Mouse (Mus musculus) left cerebral cortex, postnatal 36 days (tissue): Measurements from ENCODE around the gene Dtx3l. TPM values are rescaled to one million over a fixed set of nuclear protein-coding genes. Genes with fewer than 3 reads are reported as not detected.
"Not testable (repeated sequence)": the region's sequence is repeated elsewhere in the genome, so short reads cannot be mapped to it uniquely, and the experiment has no call there.

Experiments
- DNase-seq, 2 experiments: peaks; one replicate each; pipeline ENCODE4 v3.0.0; 2021 to 2022; ENCODE audit warnings: low spot score in 2 of 2, mixed read lengths in 1 of 2
- intact Hi-C: fragments of 180-260 bp; cut with DNase I; formaldehyde crosslinking; loops from one replicate; pipeline ENCODE4 v1.15.1; 2025
- total RNA-seq, 2 experiments: library from RNA; stranded (reverse); gene quantifications; 2 replicates each; pipeline ENCODE4 v1.2.3; 2021

The Dtx3l gene
- total RNA-seq, 2 experiments from 2014 or later, result 3.9 to 4.2 TPM

DNA sequence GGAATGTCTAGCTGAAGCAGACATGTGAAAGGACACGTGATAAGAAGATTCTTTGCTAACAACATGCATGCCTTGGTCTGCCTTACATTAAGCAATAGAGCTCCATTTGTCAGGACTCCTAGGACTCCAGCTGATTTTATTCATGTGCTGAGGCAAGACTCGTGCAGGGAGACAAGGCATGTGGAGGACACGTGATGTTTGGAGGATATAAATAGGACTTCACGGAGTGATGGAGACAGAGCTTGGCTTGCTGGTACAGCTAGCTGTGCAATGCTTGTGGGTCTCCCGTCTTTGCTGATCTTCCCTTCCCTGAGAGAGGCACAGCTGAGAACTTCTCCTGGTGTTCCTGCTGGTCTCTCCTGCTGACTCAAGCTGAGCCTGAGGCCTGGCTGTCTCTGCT is 47.3 kb downstream of the Dtx3l start:
- intact Hi-C loops, DNase-seq: not testable (repeated sequence)

DNA sequence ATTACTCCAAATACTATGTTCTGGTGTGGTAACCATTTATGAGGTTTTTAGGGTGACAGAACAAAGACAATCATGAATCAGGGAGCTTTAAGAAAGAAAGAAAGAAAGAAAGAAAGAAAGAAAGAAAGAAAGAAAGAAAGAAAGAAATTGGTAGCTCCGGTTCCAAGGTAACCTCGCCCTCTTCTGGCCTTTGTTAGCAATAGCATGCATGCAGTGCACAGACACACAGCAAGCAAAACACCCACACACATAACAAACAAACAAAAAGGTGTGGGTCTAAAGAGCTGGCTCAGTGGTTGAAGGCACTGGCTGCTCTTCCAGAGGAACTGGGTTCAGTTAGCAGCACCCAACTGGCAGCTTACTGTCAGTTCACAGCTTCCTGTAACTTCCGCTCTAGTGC is 48.3 kb downstream of the Dtx3l start:
- no peak for DNase-seq
- intact Hi-C loops, result no loop called here

DNA sequence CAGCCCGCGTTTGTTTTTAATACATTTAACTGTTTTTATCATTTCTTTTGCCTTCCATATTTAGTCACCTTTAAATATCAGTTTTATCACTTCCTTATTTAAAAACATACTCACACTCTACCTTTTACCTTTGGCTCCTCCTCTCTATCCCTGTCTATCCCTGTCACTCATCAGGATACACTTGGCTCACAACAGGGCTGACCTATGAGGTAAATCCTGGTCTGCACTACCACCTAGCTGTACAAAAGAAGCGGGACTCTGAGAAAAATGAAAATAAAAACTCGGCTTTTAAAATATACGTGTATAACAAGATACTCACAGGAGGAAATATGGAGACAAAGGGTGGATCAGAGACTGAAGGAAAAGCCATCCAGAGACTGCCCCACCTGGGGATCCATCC is 50.0 kb downstream of the Dtx3l start:
- intact Hi-C loops, result no loop called here
- no peak for DNase-seq

DNA sequence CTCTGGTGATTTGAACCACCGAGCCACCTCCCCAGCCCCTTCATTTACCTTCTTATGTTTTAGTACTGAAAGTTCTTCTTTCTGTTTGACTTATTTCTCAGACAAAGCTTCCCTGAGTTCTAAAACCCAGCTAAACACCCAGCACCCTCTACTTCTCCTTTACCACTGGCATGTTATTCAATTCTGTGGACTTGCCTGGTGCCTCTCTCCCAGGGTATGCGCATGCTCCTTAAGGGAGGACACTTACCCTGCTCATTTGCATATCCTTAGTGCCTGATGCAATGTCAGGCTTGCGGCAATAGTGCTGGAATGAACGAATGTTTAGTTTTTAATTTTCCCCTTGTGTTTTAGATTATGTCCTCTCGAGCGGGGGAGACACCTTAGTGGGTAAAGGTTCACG is 50.8 kb downstream of the Dtx3l start:
- no peak for DNase-seq
- intact Hi-C loops, result no loop called here

Other genes starting within 250 kb of the Dtx3l start
- 10 to 100 TPM; 64.1 to 74.7 TPM for gene Dirc2, start 169.8 kb downstream of the Dtx3l start, total RNA-seq
- 1 to 10 TPM; 6.1 to 7.1 TPM for gene Hspbap1, start 168.8 kb downstream of the Dtx3l start, total RNA-seq
- 1 to 10 TPM; 1.0 to 1.4 TPM for gene Parp14, start 67.6 kb downstream of the Dtx3l start, total RNA-seq
- gene Parp9, start 681 bp downstream of the Dtx3l start, total RNA-seq, result 1 to 10 TPM; 1.8 to 2.9 TPM
- gene Kpna1, start 39.6 kb upstream of the Dtx3l start, total RNA-seq, result 100 to 1,000 TPM; 135 to 137 TPM
- 1 to 10 TPM; 3.8 to 4.8 TPM for gene Wdr5b, start 102.0 kb upstream of the Dtx3l start, total RNA-seq
- 10 to 100 TPM; 64.6 to 65.8 TPM for gene Fam162a, start 132.4 kb upstream of the Dtx3l start, total RNA-seq
- gene Ccdc58, start 132.5 kb upstream of the Dtx3l start, total RNA-seq, result 10 to 100 TPM; 19.4 to 19.8 TPM
- not detected for gene Csta1, start 192.1 kb upstream of the Dtx3l start, total RNA-seq
- not detected for gene Stfa2l1, start 217.7 kb upstream of the Dtx3l start, total RNA-seq
- not detected for gene Gm5483, start 245.1 kb upstream of the Dtx3l start, total RNA-seq